Mouse (Mus musculus) granulocyte monocyte progenitor cell, adult 5-6 weeks (primary cell): ENCODE results near the gene Capn10. TPM values are rescaled to one million over a fixed set of nuclear protein-coding genes. Genes with fewer than 3 reads are reported as not detected.

Experiments used
- ATAC-seq: replicated peaks from 2 replicates; pipeline ENCODE4 v1.8.0; 2016; ENCODE audit warnings: mild to moderate bottlenecking, moderate TSS enrichment, inconsistent platforms; ENCODE audit not compliant: poor library complexity, severe bottlenecking
- total RNA-seq, 2 experiments: library from RNA; stranded (forward) in 1 of 2; stranded (reverse) in 1 of 2; fragments of 200-712, 200-1000 nt in 1 of 2; fragments of >200 nt in 1 of 2; fragmentation: Nextera tagmentation in 1 of 2; gene quantifications; 2 replicates each; pipeline ENCODE4 v1.2.3; 2014 to 2017

Capn10 gene
- total RNA-seq, 2 experiments from 2014 or later, result 9.2 to 11.6 TPM

- no peak for ATAC-seq
These were observed 17.5 kb upstream of the Capn10 start for GRCm38 (mm10) chr1:92916725-92917124.

- ATAC-seq, result no peak
These were observed 15.0 kb upstream of the Capn10 start for GRCm38 (mm10) chr1:92919151-92919550.

GRCm38 (mm10) chr1:92919775-92920174 lies 14.4 kb upstream of the Capn10 start:
- ATAC-seq, result no peak

- peak; percentile 90 for ATAC-seq
These were observed 13.5 kb upstream of the Capn10 start for GRCm38 (mm10) chr1:92920474-92921200.

- ATAC-seq, result no peak
These were observed 12.7 kb upstream of the Capn10 start for GRCm38 (mm10) chr1:92921496-92921895.

GRCm38 (mm10) chr1:92930171-92930706 lies 3.9 kb upstream of the Capn10 start:
- no peak for ATAC-seq

GRCm38 (mm10) chr1:92933611-92934010 lies 565 bp upstream of the Capn10 start:
- no peak; the same call in 1 of the 2 replicates for ATAC-seq

GRCm38 (mm10) chr1:92935054-92935962 lies 1.1 kb downstream of the Capn10 start:
- no peak for ATAC-seq

- no peak for ATAC-seq
These were observed 1.8 kb downstream of the Capn10 start for GRCm38 (mm10) chr1:92935977-92936376.

GRCm38 (mm10) chr1:92936467-92936866 lies 2.3 kb downstream of the Capn10 start:
- ATAC-seq, result no peak

- ATAC-seq, result no peak
These were observed 3.6 kb downstream of the Capn10 start for GRCm38 (mm10) chr1:92937797-92938196.

- ATAC-seq, result no peak
These were observed 5.6 kb downstream of the Capn10 start for GRCm38 (mm10) chr1:92939746-92940145.

GRCm38 (mm10) chr1:92943219-92943989 lies 9.2 kb downstream of the Capn10 start:
- ATAC-seq, result no peak

GRCm38 (mm10) chr1:92947966-92948365 lies 13.8 kb downstream of the Capn10 start:
- no peak for ATAC-seq

GRCm38 (mm10) chr1:92949426-92949825 lies 15.2 kb downstream of the Capn10 start:
- ATAC-seq, result peak; percentile 71

- no peak for ATAC-seq
These were observed 16.4 kb downstream of the Capn10 start, which contains the start of gene Gpr35 for GRCm38 (mm10) chr1:92950607-92951006. Gene Gpr35, plus strand, starts transcription at chr1:92950865.

- ATAC-seq, result no peak
These were observed 19.5 kb downstream of the Capn10 start for GRCm38 (mm10) chr1:92953641-92954040.

- peak; percentile 56; the same call in 1 of the 2 replicates for ATAC-seq
These were observed 22.6 kb downstream of the Capn10 start for GRCm38 (mm10) chr1:92956571-92957335.

- ATAC-seq, result no peak
These were observed 24.8 kb downstream of the Capn10 start for GRCm38 (mm10) chr1:92958999-92959398.
